Mouse (Mus musculus) midbrain, postnatal 0 days (tissue): Measurements from ENCODE around the gene Anapc16. TPM values are rescaled to one million over a fixed set of nuclear protein-coding genes. Genes with fewer than 3 reads are reported as not detected.
"Not testable (repeated sequence)": the region's sequence is repeated elsewhere in the genome, so short reads cannot be mapped to it uniquely, and the experiment has no call there.

Source experiments
- ATAC-seq: fragments of 200-750 bp; cut with Nextera tagmentation; 2 replicates; pipeline ENCODE4 v1.8.0; 2017; ENCODE audit warnings: moderate number of reproducible peaks, mild to moderate bottlenecking, moderate TSS enrichment, moderate library complexity; ENCODE audit not compliant: low FRiP score
- DNase-seq: peaks from one replicate; pipeline ENCODE4 v3.0.0-alpha.2; 2015; ENCODE audit warnings: low spot score
- H3K27ac ChIP-seq: fragments of 300-500 bp; sonication (generic); 2 replicates; pipeline ENCODE4 v1.5.1; 2014; ENCODE audit warnings: low read depth, mild to moderate bottlenecking, low read length, mixed read lengths
- H3K27me3 ChIP-seq: fragments of 300-500 bp; sonication (generic); 2 replicates; pipeline ENCODE4 v1.6.1; 2014; ENCODE audit warnings: low read length, control low read depth, mixed read lengths; ENCODE audit not compliant: insufficient read depth
- H3K36me3 ChIP-seq: fragments of 300-500 bp; sonication (generic); 2 replicates; pipeline ENCODE4 v1.6.1; 2014; ENCODE audit warnings: low read length, control low read depth, mixed read lengths; ENCODE audit not compliant: insufficient read depth
- H3K4me1 ChIP-seq: fragments of 300-500 bp; sonication (generic); 2 replicates; pipeline ENCODE4 v1.6.1; 2014; ENCODE audit warnings: mild to moderate bottlenecking, control low read depth, antibody characterized with exemption, low read length, mixed read lengths; ENCODE audit not compliant: insufficient read depth
- H3K4me2 ChIP-seq: fragments of 300-500 bp; sonication (generic); 2 replicates; pipeline ENCODE4 v1.6.1; 2014; ENCODE audit warnings: low read depth, mild to moderate bottlenecking, low read length, mixed read lengths; ENCODE audit not compliant: poor library complexity, severe bottlenecking
- H3K4me3 ChIP-seq: fragments of 300-500 bp; sonication (generic); 2 replicates; pipeline ENCODE4 v1.5.1; 2014; ENCODE audit warnings: low read depth, mild to moderate bottlenecking, low read length, moderate library complexity
- H3K9ac ChIP-seq: fragments of 300-500 bp; sonication (generic); replicated peaks from 2 replicates; pipeline ENCODE4 v1.6.1; 2014; ENCODE audit warnings: mild to moderate bottlenecking, low read length, moderate library complexity, mixed read lengths; ENCODE audit not compliant: poor library complexity, severe bottlenecking
- H3K9me3 ChIP-seq: fragments of 300-500 bp; sonication (generic); 2 replicates; pipeline ENCODE4 v1.6.1; 2016; ENCODE audit warnings: low read length, control low read depth
- CTCF ChIP-seq: IDR thresholded peaks from 2 replicates; pipeline ENCODE4 v1.5.1; 2016; ENCODE audit warnings: antibody characterized with exemption, mild to moderate bottlenecking
- WGBS: fragments of 180-500 bp; shearing (Covaris S2); extraction: QIAGEN DNeasy Blood & Tissue Kit; methylation state at CpG from one replicate; pipeline ENCODE4 v1.1.7; 2014; 5-methylcytosine and 5-hydroxymethylcytosine counted together
- polyA plus RNA-seq: library from polyadenylated mRNA; unstranded; fragments of >200 nt; fragmentation: Nextera tagmentation; extraction: Ambion mirVana; gene quantifications from 2 replicates; pipeline ENCODE4 v1.2.1, GENCODE M21; 2015
- total RNA-seq: library from RNA; depleted of rRNA; stranded (reverse); fragments of >200 nt; gene quantifications from 2 replicates; pipeline ENCODE4 v1.2.3, GENCODE M21; 2014

Gene Anapc16
- total and polyA plus RNA-seq, 2 experiments from 2014 or later = 57.4 to 118 TPM

GRCm38 (mm10) chr10:59999057-59999456 lies 3.9 kb downstream of the Anapc16 start:
- DNase-seq (no peak), ATAC-seq (no peak)
- peaks cover 6% of the 10 kb centered on the region; the same call in 1 of the 2 replicates for H3K4me1 ChIP-seq
- H3K27ac ChIP-seq = no peak overlapping the region
- no peak overlapping the region for H3K4me2 ChIP-seq
- no peaks in the 10 kb centered on the region for H3K9me3 ChIP-seq
- peaks cover 7% of the 10 kb centered on the region; the same call in 1 of the 2 replicates for H3K36me3 ChIP-seq
- no peak overlapping the region for H3K9ac ChIP-seq
- H3K4me3 ChIP-seq = no peak overlapping the region
- 91% methylated on average over 3 of the region's 3 CpGs for WGBS
- TF ChIP-seq CTCF = no peak
- no peaks in the 10 kb centered on the region for H3K27me3 ChIP-seq

- WGBS = 18% methylated on average over 7 of the region's 7 CpGs
- no peak overlapping the region for H3K4me3 ChIP-seq
- DNase-seq (peak; percentile 83), ATAC-seq (no peak)
- peak; percentile 85 for TF ChIP-seq CTCF
- H3K4me2 ChIP-seq = no peak overlapping the region
- no peak overlapping the region for H3K27ac ChIP-seq
- H3K4me1 ChIP-seq = no peaks in the 10 kb centered on the region
- no peaks in the 10 kb centered on the region for H3K9me3 ChIP-seq
- H3K27me3 ChIP-seq = no peaks in the 10 kb centered on the region
- no peak overlapping the region for H3K9ac ChIP-seq
- H3K36me3 ChIP-seq = peaks cover 7% of the 10 kb centered on the region; the same call in 1 of the 2 replicates
These were observed 5.3 kb downstream of the Anapc16 start for GRCm38 (mm10) chr10:59997591-59997990.

GRCm38 (mm10) chr10:59995889-59996288 lies 7.0 kb downstream of the Anapc16 start:
- Histone ChIP-seq H3K27ac (no peak overlapping the region), H3K36me3 (peaks cover 7% of the 10 kb centered on the region; the same call in 1 of the 2 replicates), H3K27me3 (no peaks in the 10 kb centered on the region), H3K9me3 (no peaks in the 10 kb centered on the region), H3K9ac (no peak overlapping the region), H3K4me3 (no peak overlapping the region), H3K4me2 (no peak overlapping the region), H3K4me1 (no peaks in the 10 kb centered on the region)
- DNase-seq (no peak), ATAC-seq (no peak)
- TF ChIP-seq CTCF = no peak
- 92% methylated on average over 6 of the region's 6 CpGs for WGBS

GRCm38 (mm10) chr10:59993813-59994212 lies 9.1 kb downstream of the Anapc16 start:
- not testable (repeated sequence) for H3K9me3 ChIP-seq, DNase-seq, H3K27ac ChIP-seq, H3K9ac ChIP-seq, H3K27me3 ChIP-seq, ATAC-seq, H3K4me3 ChIP-seq, H3K4me2 ChIP-seq, H3K4me1 ChIP-seq
- 92% methylated on average over 2 of the region's 3 CpGs for WGBS
- H3K36me3 ChIP-seq = peaks cover 23% of the 10 kb centered on the region

- Histone ChIP-seq H3K27me3 (no peaks in the 10 kb centered on the region), H3K4me2 (no peak overlapping the region), H3K4me1 (no peaks in the 10 kb centered on the region), H3K9me3 (no peaks in the 10 kb centered on the region), H3K27ac (no peak overlapping the region), H3K4me3 (no peak overlapping the region), H3K9ac (no peak overlapping the region), H3K36me3 (peaks cover 38% of the 10 kb centered on the region)
- ATAC-seq (no peak), DNase-seq (no peak)
- WGBS = 92% methylated on average over 8 of the region's 8 CpGs
- no peak for TF ChIP-seq CTCF
These were observed 10.9 kb downstream of the Anapc16 start for GRCm38 (mm10) chr10:59992024-59992423.

GRCm38 (mm10) chr10:59991262-59991880 lies 11.6 kb downstream of the Anapc16 start:
- ATAC-seq = no peak
- Histone ChIP-seq H3K27me3 (no peaks in the 10 kb centered on the region), H3K27ac (no peak overlapping the region), H3K4me3 (no peak overlapping the region), H3K9me3 (no peaks in the 10 kb centered on the region), H3K36me3 (peaks cover 42% of the 10 kb centered on the region), H3K4me1 (no peaks in the 10 kb centered on the region), H3K4me2 (no peak overlapping the region), H3K9ac (no peak overlapping the region)
- no peak for TF ChIP-seq CTCF
- WGBS = 87% methylated on average over 9 of the region's 9 CpGs
- no peak for DNase-seq
